Mouse (Mus musculus): ENCODE measurements at regions not wholly inside any gene's neighbourhood (a gene's known extent, or its start where the extent isn't known, plus 50 kb on each side); places are given as distances from the start of the nearest gene placed in this dataset.
A peak's percentile ranks its signal among the peaks of the same experiment; 100 is the strongest.

- no peak for DNase-seq (ENCODE audit: low read depth, low spot score)
Measured at GRCm38 (mm10) chr9:52591188-52591587, 88.4 kb downstream of the AI593442 start.

GRCm38 (mm10) chr9:52574066-52574465, 105.5 kb downstream of the AI593442 start:
- no peak for DNase-seq (ENCODE audit: low read depth, low spot score)

- no peak for DNase-seq (ENCODE audit: low read depth, low spot score)
Measured at GRCm38 (mm10) chr9:52551577-52552281, 127.9 kb downstream of the AI593442 start.

GRCm38 (mm10) chr9:52546071-52546470, 133.5 kb downstream of the AI593442 start:
- DNase-seq (ENCODE audit: low read depth, low spot score), result no peak

- no peak for DNase-seq (ENCODE audit: low read depth, low spot score)
Measured at GRCm38 (mm10) chr9:52539086-52539485, 140.5 kb downstream of the AI593442 start.

GRCm38 (mm10) chr9:52529444-52529915, 150.1 kb downstream of the AI593442 start:
- DNase-seq (ENCODE audit: low read depth, low spot score), result no peak

GRCm38 (mm10) chr9:52500487-52500886, 179.1 kb downstream of the AI593442 start:
- no peak for DNase-seq (ENCODE audit: low read depth, low spot score)

- DNase-seq (ENCODE audit: low read depth, low spot score), result peak; percentile 9
Measured at GRCm38 (mm10) chr9:52495483-52496270, 183.9 kb downstream of the AI593442 start.

GRCm38 (mm10) chr9:52492947-52493505, 186.6 kb downstream of the AI593442 start:
- DNase-seq (ENCODE audit: low read depth, low spot score), result no peak

GRCm38 (mm10) chr9:52473555-52474196, 205.9 kb downstream of the AI593442 start:
- no peak for DNase-seq (ENCODE audit: low read depth, low spot score)

- no peak for DNase-seq (ENCODE audit: low read depth, low spot score)
Measured at GRCm38 (mm10) chr9:52472859-52473258, 206.7 kb downstream of the AI593442 start.

GRCm38 (mm10) chr9:52458518-52458917, 221.1 kb downstream of the AI593442 start:
- no peak for DNase-seq (ENCODE audit: low read depth, low spot score)

- no peak for DNase-seq (ENCODE audit: low read depth, low spot score)
Measured at GRCm38 (mm10) chr9:52454445-52454844, 225.1 kb downstream of the AI593442 start.

- DNase-seq (ENCODE audit: low read depth, low spot score), result no peak
Measured at GRCm38 (mm10) chr9:52451792-52452191, 227.8 kb downstream of the AI593442 start.

- no peak for DNase-seq (ENCODE audit: low read depth, low spot score)
Measured at GRCm38 (mm10) chr9:52448245-52448644, 231.3 kb downstream of the AI593442 start.

- no peak for DNase-seq (ENCODE audit: low read depth, low spot score)
Measured at GRCm38 (mm10) chr9:52443228-52443627, 236.4 kb downstream of the AI593442 start.

GRCm38 (mm10) chr9:52434215-52434614, 245.4 kb downstream of the AI593442 start:
- DNase-seq (ENCODE audit: low read depth, low spot score), result no peak

- DNase-seq (ENCODE audit: low read depth, low spot score), result no peak
Measured at GRCm38 (mm10) chr9:52425413-52425812, 254.2 kb downstream of the AI593442 start.

- DNase-seq (ENCODE audit: low read depth, low spot score), result no peak
Measured at GRCm38 (mm10) chr9:52422622-52423021, 254.2 kb upstream of the Zc3h12c start.

GRCm38 (mm10) chr9:52415706-52416105, 247.3 kb upstream of the Zc3h12c start:
- no peak for DNase-seq (ENCODE audit: low read depth, low spot score)

GRCm38 (mm10) chr9:52407841-52408240, 239.5 kb upstream of the Zc3h12c start:
- no peak for DNase-seq (ENCODE audit: low read depth, low spot score)

- no peak for DNase-seq (ENCODE audit: low read depth, low spot score)
Measured at GRCm38 (mm10) chr9:52402496-52402895, 234.1 kb upstream of the Zc3h12c start.

All from retina, postnatal 7 days (tissue).